9 mouse cellular contexts compared by ENCODE assay signal in the genomic region with DNA sequence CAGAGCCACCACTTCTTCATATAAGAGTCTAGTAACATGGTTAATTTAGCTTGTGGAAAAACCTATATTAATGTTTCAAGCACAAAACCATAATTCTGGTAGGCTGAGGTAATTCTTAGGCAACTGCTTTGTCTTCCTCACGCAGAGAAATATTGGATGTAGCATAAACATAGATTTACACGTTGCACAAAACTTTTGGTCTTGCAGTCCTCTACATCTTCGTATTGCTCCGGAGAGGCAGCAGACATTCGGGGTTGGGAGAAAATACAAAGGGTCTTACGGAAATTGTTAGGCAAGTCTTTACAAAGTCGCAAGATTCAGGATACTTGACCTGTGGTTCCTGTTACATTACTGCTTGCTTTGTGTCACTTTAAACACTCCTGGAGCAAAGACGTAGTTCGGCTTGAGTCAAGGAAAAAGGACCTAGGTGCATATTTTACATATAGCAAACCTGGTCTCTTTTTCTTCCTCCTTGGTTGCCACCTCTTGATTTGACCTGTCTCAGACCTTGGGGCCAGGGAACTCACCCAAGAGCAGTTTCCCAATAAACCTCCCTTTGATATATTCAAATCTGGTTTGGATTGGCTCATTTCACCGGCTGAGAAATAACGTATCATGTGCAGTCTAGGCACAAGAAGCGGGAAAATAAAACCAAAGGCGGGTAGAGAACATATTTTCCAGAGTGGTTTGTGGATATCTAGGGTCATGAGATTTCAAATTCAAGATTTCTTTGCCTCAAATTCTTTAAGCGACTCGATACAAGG. TPM values are rescaled to one million over a fixed set of nuclear protein-coding genes. Genes with fewer than 3 reads are reported as not detected.
A peak's percentile ranks its signal among the peaks of the same experiment; 100 is the strongest.
DNase-seq lines count a peak whose midpoint lies in the region; ATAC-seq and TF ChIP-seq lines count a peak whose summit lies in the region.
"Had no signal": no experiment of that assay in that cellular context is flagged by ENCODE, and none has a peak within 500 bp of the region (broad histone marks: within the 10 kb centered on the region; RNA-seq: fewer than 3 reads in every experiment).

No protein-coding gene starts in this region.

- peak overlapping the region; percentile 40 for H3K9ac ChIP-seq in kidney, embryonic 15.5 days
- peak overlapping the region; percentile 95 for H3K9ac ChIP-seq in MEL (ENCODE audit: control insufficient read depth, low read depth, low read length, poor library complexity, severe bottlenecking)
- peak overlapping the region; percentile 20; the same call in 1 of the 2 replicates for H3K9ac ChIP-seq in limb, embryonic 15.5 days
- peak overlapping the region; percentile 67 for H3K9ac ChIP-seq in stomach, embryonic 14.5 days (replicated peaks; ENCODE audit: low read depth, low read length)

- H3K4me2 ChIP-seq in kidney, embryonic 15.5 days = peak overlapping the region; percentile 58
- peak overlapping the region; percentile 75 for H3K4me2 ChIP-seq in limb, embryonic 15.5 days
- peak overlapping the region; percentile 34 for H3K4me2 ChIP-seq in stomach, embryonic 14.5 days (replicated peaks; ENCODE audit: low read depth, low read length)

- TF ChIP-seq EP300 in MEL (IDR thresholded peaks at IDR 0.05; ENCODE audit: low read depth in 1 of 2, low read length in 2 of 2) = no peak

- no peaks in the 10 kb centered on the region for H3K9me3 ChIP-seq in kidney, embryonic 15.5 days (replicated peaks)
- H3K9me3 ChIP-seq in MEL (replicated peaks; ENCODE audit: insufficient read depth, low read length) = no peaks in the 10 kb centered on the region
- H3K9me3 ChIP-seq in limb, embryonic 15.5 days = no peaks in the 10 kb centered on the region
- H3K9me3 ChIP-seq in stomach, embryonic 14.5 days (ENCODE audit: control insufficient read depth, low read depth, low read length) = no peaks in the 10 kb centered on the region

- H3K27ac ChIP-seq in kidney, embryonic 15.5 days = peak overlapping the region; percentile 98
- peak overlapping the region; percentile 95 for H3K27ac ChIP-seq in MEL (ENCODE audit: control insufficient read depth, low read depth, low read length)
- H3K27ac ChIP-seq in limb, embryonic 15.5 days = peak overlapping the region; percentile 94
- peak overlapping the region; percentile 94 for H3K27ac ChIP-seq in stomach, embryonic 14.5 days (ENCODE audit: low read length)

- peaks cover 40% of the 10 kb centered on the region for H3K4me1 ChIP-seq in kidney, embryonic 15.5 days
- peaks cover 0 to 4% of the 10 kb centered on the region in 2 experiments; a peak in 2 of 4 replicates for H3K4me1 ChIP-seq in MEL (ENCODE audit: control insufficient read depth in 1 of 2, insufficient read depth in 2 of 2, low read length in 2 of 2)
- peaks cover 31% of the 10 kb centered on the region for H3K4me1 ChIP-seq in limb, embryonic 15.5 days
- H3K4me1 ChIP-seq in stomach, embryonic 14.5 days (ENCODE audit: control insufficient read depth, insufficient read depth, low read length) = peaks cover 6% of the 10 kb centered on the region

- no peak for TF ChIP-seq CTCF in MEL (IDR thresholded peaks at IDR 0.05 in 2 of 3, conservative IDR thresholded peaks at IDR 0.05 in 1 of 3; ENCODE audit: control insufficient read depth in 1 of 3, insufficient read depth in 1 of 3, low read depth in 2 of 3, low read length in 3 of 3, poor library complexity in 1 of 3, severe bottlenecking in 1 of 3)

- no peaks in the 10 kb centered on the region for H3K27me3 ChIP-seq in kidney, embryonic 15.5 days
- no peaks in the 10 kb centered on the region for H3K27me3 ChIP-seq in MEL (ENCODE audit: control insufficient read depth in 1 of 2, insufficient read depth in 2 of 2, low read length in 2 of 2)
- H3K27me3 ChIP-seq in limb, embryonic 15.5 days = no peaks in the 10 kb centered on the region
- H3K27me3 ChIP-seq in stomach, embryonic 14.5 days (ENCODE audit: control insufficient read depth, insufficient read depth, low read length) = no peaks in the 10 kb centered on the region

- ATAC-seq in kidney, embryonic 15.5 days (replicated peaks; ENCODE audit: low FRiP score) = 0 out of 2 replicates have a peak, but pooled peaks have one; percentile 13
- ATAC-seq in erythroid progenitor cell, adult 5-6 weeks (replicated peaks; ENCODE audit: low FRiP score, poor library complexity, severe bottlenecking) = peak; percentile 23
- no peak for ATAC-seq in limb, embryonic 15.5 days (ENCODE audit: insufficient number of reproducible peaks, low FRiP score, low TSS enrichment, low read depth)
- no peak for ATAC-seq in stomach, embryonic 14.5 days (ENCODE audit: insufficient number of reproducible peaks, insufficient read depth, low FRiP score, low read depth)
- ATAC-seq in activated CD4-positive, CD25-positive, alpha-beta regulatory T cell, adult 4 months = no peak

- peak; percentile 43 to 51; a peak in 3 of 4 replicates for TF ChIP-seq POLR2A in MEL (IDR thresholded peaks at IDR 0.05; ENCODE audit: control insufficient read depth in 1 of 2, insufficient read depth in 1 of 2, low read depth in 1 of 2, low read length in 2 of 2, poor library complexity in 1 of 2)

- under 1% methylated on average over 15 of the region's 15 CpGs for WGBS in kidney, embryonic 15.5 days
- WGBS in limb, embryonic 15.5 days = 1% methylated on average over 15 of the region's 15 CpGs
- under 1% methylated on average over 15 of the region's 15 CpGs for WGBS in stomach, embryonic 14.5 days

- H3K4me3 ChIP-seq in kidney, embryonic 15.5 days (replicated peaks) = peak overlapping the region; percentile 56
- H3K4me3 ChIP-seq in MEL (ENCODE audit: control insufficient read depth in 1 of 2, insufficient read depth in 1 of 2, low read depth in 2 of 2, low read length in 2 of 2) = peak overlapping the region; percentile 35 to 67
- peak overlapping the region; percentile 53 for H3K4me3 ChIP-seq in limb, embryonic 15.5 days
- H3K4me3 ChIP-seq in stomach, embryonic 14.5 days (ENCODE audit: low read depth, low read length) = peak overlapping the region; percentile 42

- no peak for TF ChIP-seq RAD21 in MEL (IDR thresholded peaks at IDR 0.05; ENCODE audit: low read depth, low read length)

- DNase-seq in kidney, postnatal 36 days = no peak
- DNase-seq in MEL (ENCODE audit: low read depth, low spot score) = peak; percentile 91
- DNase-seq in cerebellum, postnatal 36 days = no peak

- H3K36me3 ChIP-seq in kidney, embryonic 15.5 days = no peaks in the 10 kb centered on the region
- peaks cover 0 to 26% of the 10 kb centered on the region in 2 experiments; a peak in 2 of 4 replicates for H3K36me3 ChIP-seq in MEL (ENCODE audit: control insufficient read depth in 1 of 2, insufficient read depth in 2 of 2, low read length in 2 of 2)
- no peaks in the 10 kb centered on the region for H3K36me3 ChIP-seq in limb, embryonic 15.5 days
- H3K36me3 ChIP-seq in stomach, embryonic 14.5 days (ENCODE audit: control insufficient read depth, insufficient read depth, low read length) = no peaks in the 10 kb centered on the region

- H3K79me2 ChIP-seq in MEL (ENCODE audit: control insufficient read depth, insufficient read depth, low read length, poor library complexity) = peaks cover 4% of the 10 kb centered on the region; the same call in 1 of the 2 replicates

RNA-seq across cellular contexts. Expression of a gene that starts 0.7 kb away (rescaled TPM):
- 6.6 and 6.9 TPM in 2 replicates for polyA plus RNA-seq in kidney, embryonic 15.5 days (2015; fragmentation: Nextera tagmentation; extraction: Ambion mirVana)
- total RNA-seq in MEL (2012; rRNA removed) = 441 and 728 TPM in 2 replicates
- 1 to 10 TPM in 1 of 2 experiments, not detected in 1; 5.2 TPM for polyA plus RNA-seq in MEL (2012; ENCODE audit: insufficient read depth in 1 of 2, insufficient read length in 2 of 2, low read depth in 1 of 2, low replicate concordance in 2 of 2, missing spikeins in 1 of 2)
- total RNA-seq in erythroid progenitor cell, adult 5-6 weeks (2015; ENCODE audit: low replicate concordance) = 573 TPM in 2 replicates
- 250 and 889 TPM in 2 replicates for total RNA-seq in erythroid progenitor cell, adult 5-6 weeks (2017; ENCODE audit: low replicate concordance)
- polyA plus RNA-seq in limb, embryonic 15.5 days (2015; fragmentation: Nextera tagmentation; extraction: Ambion mirVana) = 3.4 and 5.4 TPM in 2 replicates
- 5.5 and 7.8 TPM in 2 replicates for polyA plus RNA-seq in stomach, embryonic 14.5 days (2014; fragmentation: Nextera tagmentation; extraction: Ambion mirVana)
- polyA plus RNA-seq in activated CD4-positive, CD25-positive, alpha-beta regulatory T cell, adult 4 months (2017; shearing (Covaris generic)) = 1 to 10 TPM in 1 of 2 experiments, not detected in 1; 1.1 TPM
- total RNA-seq: neutrophil, adult 5-6 weeks had no signal

RNA-seq across cellular contexts. Expression of a gene that starts 0.8 kb away (rescaled TPM):
- polyA plus RNA-seq in kidney, embryonic 15.5 days (2015; fragmentation: Nextera tagmentation; extraction: Ambion mirVana) = 3.3 and 7.3 TPM in 2 replicates
- total RNA-seq in MEL (2012; rRNA removed) = 939 and 1,000 TPM in 2 replicates
- polyA plus RNA-seq in MEL (2012; ENCODE audit: insufficient read depth in 1 of 2, insufficient read length in 2 of 2, low read depth in 1 of 2, low replicate concordance in 2 of 2, missing spikeins in 1 of 2) = 10 to 100 TPM in 1 of 2 experiments, not detected in 1; 64.3 TPM
- 180 and 320 TPM in 2 replicates for total RNA-seq in erythroid progenitor cell, adult 5-6 weeks (2015; ENCODE audit: low replicate concordance)
- 7,936 and 7,993 TPM in 2 replicates for total RNA-seq in erythroid progenitor cell, adult 5-6 weeks (2017; ENCODE audit: low replicate concordance)
- polyA plus RNA-seq in limb, embryonic 15.5 days (2015; fragmentation: Nextera tagmentation; extraction: Ambion mirVana) = 4.1 and 7.5 TPM in 2 replicates
- polyA plus RNA-seq in stomach, embryonic 14.5 days (2014; fragmentation: Nextera tagmentation; extraction: Ambion mirVana) = 7.8 and 14.1 TPM in 2 replicates
- polyA plus RNA-seq in activated CD4-positive, CD25-positive, alpha-beta regulatory T cell, adult 4 months (2017; shearing (Covaris generic)) = not detected

RNA-seq across cellular contexts. Expression of a gene that starts 3.7 kb away (rescaled TPM):
- 7.5 and 7.8 TPM in 2 replicates for polyA plus RNA-seq in kidney, embryonic 15.5 days (2015; fragmentation: Nextera tagmentation; extraction: Ambion mirVana)
- total RNA-seq in MEL (2012; rRNA removed) = 5,750 and 5,753 TPM in 2 replicates
- 1 to 10 TPM in 1 of 2 experiments, not detected in 1; 9.9 TPM for polyA plus RNA-seq in MEL (2012; ENCODE audit: insufficient read depth in 1 of 2, insufficient read length in 2 of 2, low read depth in 1 of 2, low replicate concordance in 2 of 2, missing spikeins in 1 of 2)
- 323 and 492 TPM in 2 replicates for total RNA-seq in erythroid progenitor cell, adult 5-6 weeks (2015; ENCODE audit: low replicate concordance)
- 3,110 and 3,215 TPM in 2 replicates for total RNA-seq in erythroid progenitor cell, adult 5-6 weeks (2017; ENCODE audit: low replicate concordance)
- 4.8 and 6.3 TPM in 2 replicates for polyA plus RNA-seq in limb, embryonic 15.5 days (2015; fragmentation: Nextera tagmentation; extraction: Ambion mirVana)
- 4.8 and 6.7 TPM in 2 replicates for polyA plus RNA-seq in stomach, embryonic 14.5 days (2014; fragmentation: Nextera tagmentation; extraction: Ambion mirVana)
- 1 to 10 TPM; 2.7 to 3.2 TPM for polyA plus RNA-seq in activated CD4-positive, CD25-positive, alpha-beta regulatory T cell, adult 4 months (2017; shearing (Covaris generic))

RNA-seq across cellular contexts. Expression of a gene that starts 8.6 kb away (rescaled TPM):
- 0.91 and 1.1 TPM in 2 replicates for polyA plus RNA-seq in kidney, embryonic 15.5 days (2015; fragmentation: Nextera tagmentation; extraction: Ambion mirVana)
- total RNA-seq in MEL (2012; rRNA removed) = 275 and 350 TPM in 2 replicates
- polyA plus RNA-seq in MEL (2012; ENCODE audit: insufficient read depth in 1 of 2, insufficient read length in 2 of 2, low read depth in 1 of 2, low replicate concordance in 2 of 2, missing spikeins in 1 of 2) = under 1 TPM in 1 of 2 experiments, not detected in 1; 0.70 TPM
- 90.1 and 113 TPM in 2 replicates for total RNA-seq in erythroid progenitor cell, adult 5-6 weeks (2015; ENCODE audit: low replicate concordance)
- total RNA-seq in erythroid progenitor cell, adult 5-6 weeks (2017; ENCODE audit: low replicate concordance) = 325 and 367 TPM in 2 replicates
- polyA plus RNA-seq in limb, embryonic 15.5 days (2015; fragmentation: Nextera tagmentation; extraction: Ambion mirVana) = 0.77 and 0.83 TPM in 2 replicates
- 1.1 and 1.2 TPM in 2 replicates for polyA plus RNA-seq in stomach, embryonic 14.5 days (2014; fragmentation: Nextera tagmentation; extraction: Ambion mirVana)
- under 1 TPM in 1 of 2 experiments, not detected in 1; 0.38 TPM for polyA plus RNA-seq in activated CD4-positive, CD25-positive, alpha-beta regulatory T cell, adult 4 months (2017; shearing (Covaris generic))

RNA-seq across cellular contexts. Expression of a gene that starts 9.3 kb away (rescaled TPM):
- polyA plus RNA-seq in kidney, embryonic 15.5 days (2015; fragmentation: Nextera tagmentation; extraction: Ambion mirVana) = 0.86 and 1.3 TPM in 2 replicates
- total RNA-seq in MEL (2012; rRNA removed) = 541 and 709 TPM in 2 replicates
- 1 to 10 TPM in 1 of 2 experiments, not detected in 1; 1.2 TPM for polyA plus RNA-seq in MEL (2012; ENCODE audit: insufficient read depth in 1 of 2, insufficient read length in 2 of 2, low read depth in 1 of 2, low replicate concordance in 2 of 2, missing spikeins in 1 of 2)
- 145 and 158 TPM in 2 replicates for total RNA-seq in erythroid progenitor cell, adult 5-6 weeks (2015; ENCODE audit: low replicate concordance)
- 262 and 310 TPM in 2 replicates for total RNA-seq in erythroid progenitor cell, adult 5-6 weeks (2017; ENCODE audit: low replicate concordance)
- polyA plus RNA-seq in limb, embryonic 15.5 days (2015; fragmentation: Nextera tagmentation; extraction: Ambion mirVana) = 1.1 TPM in 1 of 2 replicates, not detected in the other
- polyA plus RNA-seq in stomach, embryonic 14.5 days (2014; fragmentation: Nextera tagmentation; extraction: Ambion mirVana) = 0.94 and 1.3 TPM in 2 replicates
- 1 to 10 TPM in 1 of 2 experiments, not detected in 1; 1.1 TPM for polyA plus RNA-seq in activated CD4-positive, CD25-positive, alpha-beta regulatory T cell, adult 4 months (2017; shearing (Covaris generic))

Comparison
In these comparisons a context has a peak if more than half of its experiments do, and no peak if none do; other contexts are left out.
1. ATAC-seq: peak in kidney, embryonic 15.5 days (single experiment) and erythroid progenitor cell, adult 5-6 weeks (single experiment); none in limb, embryonic 15.5 days (single experiment), stomach, embryonic 14.5 days (single experiment) and activated CD4-positive, CD25-positive, alpha-beta regulatory T cell, adult 4 months (single experiment).
2. H3K9ac ChIP-seq: peak in every context shown above with its lines; median percentile 95 in MEL; 67 in stomach, embryonic 14.5 days; 40 in kidney, embryonic 15.5 days; 20 in limb, embryonic 15.5 days.
3. Peak in every context shown above with its lines, with median percentiles within 50 percentile points of each other: H3K27ac ChIP-seq, H3K4me2 ChIP-seq and H3K4me3 ChIP-seq.